Mouse (Mus musculus) megakaryocyte-erythroid progenitor cell, adult 5-6 weeks (primary cell): ENCODE results near the gene Ggact. TPM values are rescaled to one million over a fixed set of nuclear protein-coding genes. Genes with fewer than 3 reads are reported as not detected.

Source experiments
- ATAC-seq: replicated peaks from 2 replicates; pipeline ENCODE4 v1.8.0; 2016; ENCODE audit warnings: mild to moderate bottlenecking, inconsistent platforms; ENCODE audit not compliant: severe bottlenecking, poor library complexity, low FRiP score, low TSS enrichment
- total RNA-seq, 2 experiments: library from RNA; stranded (forward) in 1 of 2; stranded (reverse) in 1 of 2; fragments of 200-1000, 215-1000 nt in 1 of 2; fragments of >200 nt in 1 of 2; fragmentation: Nextera tagmentation in 1 of 2; gene quantifications; 2 replicates each; pipeline ENCODE4 v1.2.3; 2014 to 2017

Gene Ggact
- total RNA-seq, 2 experiments from 2014 or later: 15.9 to 18.0 TPM

DNA sequence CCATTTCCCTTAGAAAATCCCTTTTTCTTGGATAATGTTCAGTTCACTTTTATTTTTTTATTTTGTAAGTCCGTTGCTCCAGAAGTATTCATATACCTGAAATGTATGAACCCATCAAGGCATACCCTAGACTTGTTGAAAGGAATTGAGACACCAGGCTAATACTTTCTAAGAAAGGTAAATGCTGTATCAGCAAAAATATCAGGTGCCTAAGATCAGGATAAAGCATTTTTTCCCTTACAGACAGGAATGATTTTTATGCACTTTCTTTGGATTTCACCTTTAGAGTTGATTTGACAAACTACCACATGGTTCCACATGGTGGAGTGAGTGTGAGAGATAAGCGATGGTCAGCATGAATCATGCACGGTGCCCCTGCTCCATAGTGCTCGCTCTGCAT lies 120.2 kb downstream of the Ggact start:
- no peak for ATAC-seq

DNA sequence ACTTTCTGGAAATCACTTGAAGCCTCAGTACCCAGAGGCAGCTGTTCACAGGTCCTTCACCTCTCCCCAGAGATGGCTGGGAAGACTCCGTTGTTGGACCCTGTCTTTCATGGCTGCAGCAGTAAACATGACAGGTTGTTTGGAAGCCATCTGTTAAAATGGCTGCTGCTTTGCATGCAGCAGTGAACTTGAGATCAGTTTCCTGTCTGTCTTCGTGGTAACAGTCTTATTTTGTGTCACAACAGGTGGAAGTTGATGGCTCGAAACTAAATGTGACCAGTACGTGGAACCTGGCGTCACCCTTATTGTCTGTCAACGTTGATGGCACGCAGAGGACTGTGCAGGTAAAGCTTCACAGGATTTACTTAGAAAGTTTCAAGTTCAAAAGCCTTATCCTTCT lies 123.4 kb downstream of the Ggact start:
- no peak for ATAC-seq

DNA sequence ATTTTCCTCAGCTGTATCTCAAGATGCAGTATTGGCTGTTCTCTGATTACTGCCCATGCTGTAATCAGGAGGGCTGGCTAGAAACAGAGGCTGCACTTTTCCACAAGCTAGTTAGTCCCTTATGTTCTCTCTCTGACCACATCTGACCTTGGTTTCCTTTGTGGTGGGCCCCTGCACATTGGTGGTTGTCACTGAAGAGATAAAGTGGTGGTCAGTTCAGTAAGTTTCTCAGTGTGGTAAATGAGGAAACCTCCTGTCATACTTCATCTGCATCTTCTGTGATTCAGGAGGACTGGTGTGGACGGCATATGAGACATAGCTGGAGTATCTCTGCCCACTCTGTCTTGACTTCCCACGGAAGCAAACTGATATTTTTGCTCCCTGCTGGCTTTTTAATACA lies 125.4 kb downstream of the Ggact start:
- no peak; the same call in 1 of the 2 replicates for ATAC-seq

DNA sequence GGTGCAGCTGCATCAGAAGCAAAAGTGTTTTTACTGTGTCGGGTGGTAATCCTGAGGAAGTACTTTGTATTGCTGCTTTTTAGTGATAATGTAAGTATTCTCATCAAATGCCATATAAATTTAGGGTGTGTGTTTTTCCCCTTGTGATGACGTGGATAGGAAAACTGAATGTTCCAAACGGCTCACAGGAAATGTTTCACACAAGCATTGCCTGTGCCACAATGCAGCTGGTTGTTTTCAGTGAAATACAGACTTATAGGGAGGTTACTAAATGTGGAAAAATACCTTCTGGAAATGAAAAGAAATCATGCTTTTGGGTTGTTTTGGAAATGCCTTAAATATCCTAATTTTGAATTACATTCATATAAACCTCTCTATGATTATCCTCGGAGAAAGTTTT lies 128.9 kb downstream of the Ggact start:
- ATAC-seq: no peak

DNA sequence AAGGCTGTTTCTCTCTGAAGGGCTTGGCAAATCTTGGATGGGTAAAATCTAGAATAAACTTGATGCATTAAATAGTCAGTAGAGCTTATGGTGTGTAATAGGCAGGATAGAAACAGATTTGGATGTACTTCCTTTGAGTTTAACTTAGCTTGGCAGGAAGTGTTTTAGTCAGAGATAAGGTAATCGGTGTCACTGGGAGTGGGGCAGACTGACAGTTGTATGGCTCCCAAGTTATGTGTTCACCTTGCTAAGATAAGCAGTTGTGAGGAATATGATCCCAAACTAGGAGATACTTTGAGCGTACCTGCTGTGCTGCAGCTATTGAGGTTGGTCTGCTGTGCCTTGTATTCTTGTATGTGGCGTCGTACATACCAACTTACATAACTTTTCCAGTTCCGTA lies 147.1 kb downstream of the Ggact start:
- peak; percentile 85 for ATAC-seq

Other genes starting within 250 kb of the Ggact start
- 7.6 and 10.6 TPM in 2 replicates for gene Tmtc4, start 70.3 kb upstream of the Ggact start, total RNA-seq (2014; fragmentation: Nextera tagmentation)
- 6.9 and 10.6 TPM in 2 replicates for gene Tmtc4, start 70.3 kb upstream of the Ggact start, total RNA-seq (2017)